Mouse (Mus musculus) right cerebral cortex, adult 18-20 months (tissue): ENCODE measurements at regions not wholly inside any gene's neighbourhood (a gene's known extent, or its start where the extent isn't known, plus 50 kb on each side); places are given as distances from the start of the nearest gene placed in this dataset.

Source experiments
- DNase-seq: peaks from one replicate; pipeline ENCODE4 v3.0.0; 2022; ENCODE audit warnings: mixed read lengths

- no peak for DNase-seq
Observed at GRCm38 (mm10) chrX:58093245-58093644, 70.7 kb downstream of the Zic3 start.

DNA sequence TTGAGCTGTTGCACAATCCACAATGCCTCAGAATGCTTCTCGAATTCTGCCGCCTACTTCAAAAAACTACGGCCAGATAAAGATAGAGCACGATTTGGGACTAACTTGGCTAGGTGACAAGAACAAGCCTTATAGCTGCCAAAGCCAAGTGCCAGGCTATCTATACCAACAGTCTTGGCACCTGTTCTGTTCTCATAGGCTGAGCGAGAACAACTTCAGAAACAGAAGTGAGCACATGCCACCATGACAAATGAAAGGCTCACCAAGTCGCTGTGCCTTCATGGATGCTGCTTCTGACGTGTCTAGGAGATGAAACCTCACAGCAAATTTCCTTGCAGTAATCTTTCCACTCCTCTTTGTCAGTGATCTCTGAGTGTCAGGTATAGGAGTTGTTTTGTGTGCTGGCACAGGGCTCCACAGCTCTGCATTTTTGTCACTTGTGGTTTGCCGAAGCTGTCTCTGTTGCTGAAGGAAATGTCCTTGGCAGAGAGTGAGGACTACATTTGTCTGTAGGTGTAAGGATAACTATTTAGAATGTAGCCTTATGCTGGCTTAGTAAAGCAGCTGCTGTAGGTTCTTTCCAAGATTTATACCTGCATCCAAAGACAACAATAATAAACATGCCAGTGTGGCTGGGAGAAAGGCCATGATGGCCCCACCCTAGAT, 95.4 kb downstream of the Zic3 start:
- DNase-seq = peak; percentile 39

GRCm38 (mm10) chrX:58155371-58156124, 133.0 kb downstream of the Zic3 start:
- DNase-seq = no peak

- no peak for DNase-seq
Observed at GRCm38 (mm10) chrX:58157361-58157760, 134.9 kb downstream of the Zic3 start.

GRCm38 (mm10) chrX:58166184-58166904, 143.8 kb downstream of the Zic3 start:
- peak; percentile 41 for DNase-seq

DNA sequence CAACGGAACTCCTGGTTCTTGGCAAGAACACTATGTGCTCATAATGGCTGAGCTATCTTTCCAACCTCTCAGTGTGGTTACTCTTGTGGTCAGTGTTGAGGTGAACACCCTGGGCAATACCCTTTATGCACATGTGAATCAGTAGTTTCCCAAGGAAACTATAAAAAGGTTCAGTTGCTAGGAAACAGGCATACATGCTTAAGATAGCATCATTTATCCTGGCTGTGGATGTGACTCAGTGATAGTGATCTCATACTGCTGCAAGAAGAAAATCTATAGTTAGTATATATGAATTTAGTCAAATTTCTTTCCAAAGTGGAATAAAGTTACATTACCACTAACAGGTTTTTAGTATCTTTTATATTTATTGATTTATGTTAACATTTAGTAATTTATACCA, 151.8 kb downstream of the Zic3 start:
- no peak for DNase-seq
